Mouse (Mus musculus): ENCODE measurements around the gene Tbc1d1. TPM values are rescaled to one million over a fixed set of nuclear protein-coding genes. Genes with fewer than 3 reads are reported as not detected.

The Tbc1d1 gene
- polyA plus RNA-seq, 1 experiment from 2014 or later: 18.4 TPM

- no peaks in the 10 kb centered on the region for H3K9me3 ChIP-seq
- peaks cover 17% of the 10 kb centered on the region for H3K4me1 ChIP-seq
- no peak overlapping the region for H3K4me2 ChIP-seq
- WGBS: 75% methylated on average over 5 of the region's 5 CpGs
- H3K27ac ChIP-seq: no peak overlapping the region
- H3K4me3 ChIP-seq: no peak overlapping the region
- H3K36me3 ChIP-seq: no peaks in the 10 kb centered on the region
- no peak overlapping the region for H3K9ac ChIP-seq
- peaks cover 35% of the 10 kb centered on the region for H3K27me3 ChIP-seq
- no peak for ATAC-seq (ENCODE audit: insufficient number of reproducible peaks, low FRiP score, low TSS enrichment, low read depth)
These were observed 6.5 kb downstream of the Tbc1d1 start for GRCm38 (mm10) chr5:64162582-64162981.

DNA sequence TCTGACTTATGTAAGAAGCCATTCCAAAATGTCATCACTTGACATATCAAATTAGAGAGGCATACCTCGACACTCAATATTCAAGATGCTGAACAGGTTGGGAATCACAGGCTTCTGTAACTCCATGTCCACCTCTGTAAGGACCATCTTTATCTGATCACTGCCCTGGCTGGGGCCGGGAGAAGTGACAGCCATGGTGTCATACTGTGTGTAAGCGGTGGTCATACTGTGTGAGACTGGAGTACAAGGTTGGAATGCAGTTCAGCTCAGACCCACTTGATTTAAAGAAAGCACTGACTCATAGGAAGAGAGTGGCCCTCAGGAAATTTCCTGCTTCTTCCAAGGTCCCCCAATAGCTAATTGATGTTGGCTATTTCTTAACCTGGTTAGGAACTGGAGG lies 8.3 kb downstream of the Tbc1d1 start:
- no peak overlapping the region for H3K4me3 ChIP-seq
- no peaks in the 10 kb centered on the region for H3K36me3 ChIP-seq
- H3K4me1 ChIP-seq: peaks cover 13% of the 10 kb centered on the region
- peaks cover 18% of the 10 kb centered on the region for H3K27me3 ChIP-seq
- no peak overlapping the region for H3K4me2 ChIP-seq
- ATAC-seq (ENCODE audit: insufficient number of reproducible peaks, low FRiP score, low TSS enrichment, low read depth): no peak
- H3K27ac ChIP-seq: no peak overlapping the region
- no peak overlapping the region for H3K9ac ChIP-seq
- 87% methylated on average over 3 of the region's 3 CpGs for WGBS
- H3K9me3 ChIP-seq: no peaks in the 10 kb centered on the region

GRCm38 (mm10) chr5:64165826-64166225 lies 9.7 kb downstream of the Tbc1d1 start:
- Histone ChIP-seq H3K4me3 (no peak overlapping the region), H3K36me3 (no peaks in the 10 kb centered on the region), H3K27me3 (peaks cover 11% of the 10 kb centered on the region; the same call in 1 of the 2 replicates), H3K9ac (no peak overlapping the region), H3K9me3 (no peaks in the 10 kb centered on the region), H3K27ac (no peak overlapping the region), H3K4me2 (no peak overlapping the region), H3K4me1 (0 out of 2 replicates have a peak, but pooled peaks cover 6% of the 10 kb centered on the region)
- no peak for ATAC-seq (ENCODE audit: insufficient number of reproducible peaks, low FRiP score, low TSS enrichment, low read depth)
- 67% methylated on average over 2 of the region's 2 CpGs for WGBS

DNA sequence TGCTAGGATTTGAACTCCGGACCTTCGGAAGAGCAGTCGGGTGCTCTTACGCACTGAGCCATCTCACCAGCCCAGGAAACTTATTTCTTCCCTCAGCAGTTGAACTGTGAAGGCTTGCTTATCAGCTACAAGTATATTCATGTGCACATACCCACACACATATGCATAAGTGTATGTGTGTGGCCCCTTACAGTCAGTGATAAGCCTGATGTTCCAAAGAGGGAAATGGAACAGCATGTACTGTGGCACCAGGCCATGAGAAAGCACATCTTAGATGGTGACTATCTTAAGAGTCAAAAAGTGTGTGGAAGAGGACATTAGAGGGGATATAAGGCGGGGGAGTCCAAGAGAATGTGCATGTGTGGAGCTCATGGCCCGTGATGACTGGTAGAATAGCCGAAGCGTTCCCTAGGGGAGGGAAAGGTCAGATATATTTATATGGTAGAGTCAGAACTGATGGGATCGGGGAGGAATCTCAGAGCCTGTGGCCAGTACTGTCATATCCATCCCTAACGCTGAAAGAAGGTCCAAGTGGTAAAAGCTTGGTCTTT lies 13.0 kb downstream of the Tbc1d1 start:
- no peaks in the 10 kb centered on the region for H3K36me3 ChIP-seq
- no peaks in the 10 kb centered on the region for H3K9me3 ChIP-seq
- H3K27me3 ChIP-seq: no peaks in the 10 kb centered on the region
- no peaks in the 10 kb centered on the region for H3K4me1 ChIP-seq
- H3K4me3 ChIP-seq: no peak overlapping the region
- no peak overlapping the region for H3K9ac ChIP-seq
- no peak overlapping the region for H3K4me2 ChIP-seq
- no peak for ATAC-seq (ENCODE audit: insufficient number of reproducible peaks, low FRiP score, low TSS enrichment, low read depth)
- H3K27ac ChIP-seq: no peak overlapping the region
- 90% methylated on average over 10 of the region's 10 CpGs for WGBS

DNA sequence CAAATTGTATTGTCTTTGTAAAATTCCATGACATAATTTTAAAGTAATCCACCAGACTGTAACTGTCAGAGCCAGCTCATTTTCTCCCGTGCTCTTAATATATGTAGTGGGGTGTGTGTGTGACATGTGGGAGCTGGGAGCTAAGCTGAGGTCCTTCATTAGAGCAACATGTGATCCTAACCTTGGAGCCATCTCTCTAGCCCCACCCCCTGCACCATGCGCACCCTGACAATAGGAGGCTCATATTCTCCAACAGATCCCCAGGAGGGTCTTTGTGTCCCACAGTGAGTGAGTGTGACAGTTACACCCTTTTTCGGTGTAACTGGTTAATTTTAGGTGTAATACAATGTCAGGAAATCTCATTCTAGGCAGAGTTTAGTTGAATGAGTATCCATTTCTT lies 16.8 kb downstream of the Tbc1d1 start:
- H3K36me3 ChIP-seq: no peaks in the 10 kb centered on the region
- no peak overlapping the region for H3K4me3 ChIP-seq
- no peak overlapping the region for H3K9ac ChIP-seq
- 70% methylated on average over 3 of the region's 3 CpGs for WGBS
- no peaks in the 10 kb centered on the region for H3K9me3 ChIP-seq
- no peak overlapping the region for H3K27ac ChIP-seq
- no peaks in the 10 kb centered on the region for H3K27me3 ChIP-seq
- H3K4me1 ChIP-seq: no peaks in the 10 kb centered on the region
- no peak overlapping the region for H3K4me2 ChIP-seq
- no peak for ATAC-seq (ENCODE audit: insufficient number of reproducible peaks, low FRiP score, low TSS enrichment, low read depth)

- H3K4me2 ChIP-seq: 0 out of 2 replicates have a peak overlapping the region, but pooled peaks have one; percentile 2
- no peak overlapping the region for H3K27ac ChIP-seq
- ATAC-seq (ENCODE audit: insufficient number of reproducible peaks, low FRiP score, low TSS enrichment, low read depth): no peak
- no peaks in the 10 kb centered on the region for H3K4me1 ChIP-seq
- no peaks in the 10 kb centered on the region for H3K27me3 ChIP-seq
- H3K4me3 ChIP-seq: no peak overlapping the region
- no peaks in the 10 kb centered on the region for H3K36me3 ChIP-seq
- WGBS: 64% methylated on average over 16 of the region's 16 CpGs
- H3K9me3 ChIP-seq: no peaks in the 10 kb centered on the region
- no peak overlapping the region for H3K9ac ChIP-seq
These were observed 17.2 kb downstream of the Tbc1d1 start for GRCm38 (mm10) chr5:64173302-64173701.

DNA sequence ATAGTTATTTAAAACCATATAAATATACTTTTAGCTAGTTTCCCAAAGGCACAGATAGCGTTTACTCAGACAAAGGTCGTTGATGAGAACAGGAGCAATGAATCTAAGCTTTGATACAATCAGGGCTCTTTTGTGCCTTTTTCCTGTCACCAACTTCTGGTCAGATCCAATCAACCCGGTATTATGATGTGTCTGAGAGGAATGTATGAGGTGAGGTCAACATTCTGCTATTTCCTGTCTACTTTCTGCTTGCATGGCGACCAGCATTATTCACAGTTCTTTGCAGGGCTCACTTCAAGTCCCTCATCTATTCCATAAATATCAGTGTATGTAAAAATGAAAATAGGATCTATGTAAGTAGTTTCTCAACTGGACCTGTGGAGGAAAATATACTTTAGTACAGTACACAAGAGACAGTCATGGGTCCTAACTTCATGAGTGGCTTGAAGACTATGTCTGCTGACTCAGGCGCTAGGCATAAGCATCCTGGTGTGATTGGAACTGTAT lies 18.4 kb downstream of the Tbc1d1 start:
- no peaks in the 10 kb centered on the region for H3K27me3 ChIP-seq
- no peaks in the 10 kb centered on the region for H3K4me1 ChIP-seq
- no peak overlapping the region for H3K4me3 ChIP-seq
- H3K9ac ChIP-seq: no peak overlapping the region
- H3K36me3 ChIP-seq: no peaks in the 10 kb centered on the region
- H3K9me3 ChIP-seq: no peaks in the 10 kb centered on the region
- ATAC-seq (ENCODE audit: insufficient number of reproducible peaks, low FRiP score, low TSS enrichment, low read depth): no peak
- WGBS: 66% methylated on average over 5 of the region's 5 CpGs
- no peak overlapping the region for H3K4me2 ChIP-seq
- no peak overlapping the region for H3K27ac ChIP-seq

- Histone ChIP-seq H3K9ac (no peak overlapping the region), H3K4me1 (no peaks in the 10 kb centered on the region), H3K4me2 (no peak overlapping the region), H3K27ac (no peak overlapping the region), H3K27me3 (no peaks in the 10 kb centered on the region), H3K9me3 (no peaks in the 10 kb centered on the region), H3K36me3 (no peaks in the 10 kb centered on the region), H3K4me3 (no peak overlapping the region)
- 75% methylated on average over 8 of the region's 8 CpGs for WGBS
- ATAC-seq (ENCODE audit: insufficient number of reproducible peaks, low FRiP score, low TSS enrichment, low read depth): no peak
These were observed 24.4 kb downstream of the Tbc1d1 start for GRCm38 (mm10) chr5:64180548-64180947.

DNA sequence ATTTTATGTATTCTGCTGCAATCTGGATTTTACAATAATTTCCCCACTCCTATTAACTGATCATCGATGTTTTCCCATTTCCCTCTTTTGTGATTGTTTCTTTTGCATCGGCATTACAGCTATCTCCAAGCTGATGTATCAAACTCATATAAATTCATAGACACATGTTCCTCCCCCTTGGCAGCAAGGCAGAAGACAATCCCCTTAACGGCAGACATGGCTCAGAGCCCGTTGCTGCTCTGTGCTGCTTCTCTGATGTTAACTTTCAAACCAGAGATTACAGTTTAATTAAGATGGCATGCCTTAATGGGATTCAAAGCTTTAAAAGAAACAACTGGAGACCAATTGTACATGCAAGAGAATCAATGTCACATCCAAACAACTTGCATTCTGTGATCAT lies 27.6 kb downstream of the Tbc1d1 start:
- H3K4me2 ChIP-seq: no peak overlapping the region
- 56% methylated on average over 4 of the region's 4 CpGs for WGBS
- H3K4me3 ChIP-seq: no peak overlapping the region
- H3K9me3 ChIP-seq: no peaks in the 10 kb centered on the region
- no peak overlapping the region for H3K27ac ChIP-seq
- no peaks in the 10 kb centered on the region for H3K4me1 ChIP-seq
- H3K9ac ChIP-seq: no peak overlapping the region
- no peaks in the 10 kb centered on the region for H3K36me3 ChIP-seq
- no peak for ATAC-seq (ENCODE audit: insufficient number of reproducible peaks, low FRiP score, low TSS enrichment, low read depth)
- no peaks in the 10 kb centered on the region for H3K27me3 ChIP-seq

GRCm38 (mm10) chr5:64185257-64185656 lies 29.2 kb downstream of the Tbc1d1 start:
- Histone ChIP-seq H3K4me1 (no peaks in the 10 kb centered on the region), H3K4me3 (no peak overlapping the region), H3K27ac (no peak overlapping the region), H3K36me3 (no peaks in the 10 kb centered on the region), H3K9me3 (no peaks in the 10 kb centered on the region), H3K4me2 (no peak overlapping the region), H3K27me3 (no peaks in the 10 kb centered on the region), H3K9ac (no peak overlapping the region)
- WGBS: 59% methylated on average over 7 of the region's 7 CpGs
- ATAC-seq (ENCODE audit: insufficient number of reproducible peaks, low FRiP score, low TSS enrichment, low read depth): no peak

DNA sequence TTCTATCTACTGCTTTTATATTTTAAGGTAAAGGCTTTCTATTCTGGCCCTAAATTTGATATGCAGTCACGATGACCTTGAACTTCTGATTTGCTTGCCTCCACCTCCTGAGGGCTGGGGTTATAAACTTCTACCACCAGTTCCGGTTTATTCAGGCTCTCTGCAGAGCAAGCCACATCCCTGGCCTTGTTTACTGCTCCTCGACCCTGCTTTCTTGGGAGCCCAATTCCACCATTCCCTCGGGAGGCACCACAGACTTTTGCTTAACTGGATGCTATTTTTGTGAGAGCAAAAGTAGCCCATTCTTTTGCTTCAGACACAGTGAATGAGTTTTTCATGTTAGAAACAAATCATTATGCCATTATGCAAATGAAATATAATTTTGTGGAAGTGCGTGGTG lies 30.5 kb downstream of the Tbc1d1 start:
- 59% methylated on average over 5 of the region's 5 CpGs for WGBS
- no peak overlapping the region for H3K27ac ChIP-seq

GRCm38 (mm10) chr5:64188083-64188648 lies 32.1 kb downstream of the Tbc1d1 start:
- H3K27me3 ChIP-seq: no peaks in the 10 kb centered on the region
- 38% methylated on average over 3 of the region's 3 CpGs for WGBS
- no peak overlapping the region for H3K27ac ChIP-seq
- no peaks in the 10 kb centered on the region for H3K4me1 ChIP-seq
- ATAC-seq (ENCODE audit: insufficient number of reproducible peaks, low FRiP score, low TSS enrichment, low read depth): no peak
- no peaks in the 10 kb centered on the region for H3K36me3 ChIP-seq
- H3K9ac ChIP-seq: no peak overlapping the region
- no peaks in the 10 kb centered on the region for H3K9me3 ChIP-seq
- H3K4me3 ChIP-seq: no peak overlapping the region
- no peak overlapping the region for H3K4me2 ChIP-seq

More for the DNA sequence above, 30.5 kb downstream of the Tbc1d1 start:
- no peaks in the 10 kb centered on the region for H3K9me3 ChIP-seq
- no peaks in the 10 kb centered on the region for H3K4me1 ChIP-seq
- no peak overlapping the region for H3K4me3 ChIP-seq
- H3K4me2 ChIP-seq: no peak overlapping the region
- no peaks in the 10 kb centered on the region for H3K27me3 ChIP-seq
- no peak for ATAC-seq (ENCODE audit: insufficient number of reproducible peaks, low FRiP score, low TSS enrichment, low read depth)
- H3K9ac ChIP-seq: no peak overlapping the region
- H3K36me3 ChIP-seq: no peaks in the 10 kb centered on the region

Data from limb, embryonic 15.5 days (tissue).